Mouse (Mus musculus): ENCODE data around the gene Apol11a.

DNA sequence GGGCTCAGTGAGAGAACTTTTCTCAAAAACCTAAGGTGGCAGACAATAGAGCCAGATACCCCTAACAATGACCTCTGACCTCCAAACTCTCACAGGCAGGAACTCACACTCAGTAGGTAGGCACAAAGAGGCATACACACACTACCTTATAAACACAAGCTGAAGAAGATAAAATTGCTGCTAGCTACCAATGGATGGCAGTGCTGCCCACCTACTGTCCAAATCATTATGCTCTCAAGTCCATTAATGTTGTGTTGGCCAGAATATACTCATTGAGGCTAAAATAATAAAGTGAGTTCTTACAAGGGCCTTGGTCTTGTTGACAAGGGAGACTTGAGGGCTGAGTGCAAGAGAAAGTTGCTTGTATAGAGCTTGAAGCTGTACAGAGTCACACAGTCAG lies 55.1 kb downstream of the Apol11a start:
- TF ChIP-seq CTCF (IDR thresholded peaks at IDR 0.05; ENCODE audit: low read depth) (peak; percentile 33), EP300 (IDR thresholded peaks at IDR 0.05; ENCODE audit: low read depth) (no peak)

Measured in heart, postnatal 0 days (tissue).